Mouse (Mus musculus): Measurements from ENCODE around the gene Phospho1.

Phospho1 gene

GRCm38 (mm10) chr11:95828181-95828964, 4.1 kb downstream of the Phospho1 start:
- TF ChIP-seq POU5F1 (IDR thresholded peaks at IDR 0.05; ENCODE audit: borderline replicate concordance, low read length) (no peak), CTCF (conservative IDR thresholded peaks at IDR 0.05; ENCODE audit: low read length) (no peak), NANOG (IDR thresholded peaks at IDR 0.05; ENCODE audit: borderline replicate concordance, low read length) (no peak)
- H3K4me1 ChIP-seq (replicated peaks; ENCODE audit: low read depth, low read length), result peaks cover 73% of the 10 kb centered on the region
- no peaks in the 10 kb centered on the region for H3K9me3 ChIP-seq (ENCODE audit: low read length)

GRCm38 (mm10) chr11:95829526-95830050, 5.3 kb downstream of the Phospho1 start:
- peaks cover 79% of the 10 kb centered on the region for H3K4me1 ChIP-seq (replicated peaks; ENCODE audit: low read depth, low read length)
- no peak for TF ChIP-seq POU5F1 (IDR thresholded peaks at IDR 0.05; ENCODE audit: borderline replicate concordance, low read length)
- TF ChIP-seq CTCF (conservative IDR thresholded peaks at IDR 0.05; ENCODE audit: low read length), result no peak
- no peak for TF ChIP-seq NANOG (IDR thresholded peaks at IDR 0.05; ENCODE audit: borderline replicate concordance, low read length)
- H3K27me3 ChIP-seq (ENCODE audit: insufficient read depth, low read length), result peaks cover 84% of the 10 kb centered on the region
- peaks cover 15% of the 10 kb centered on the region; the same call in 1 of the 2 replicates for H3K36me3 ChIP-seq (ENCODE audit: insufficient read depth, low read length)
- H3K4me3 ChIP-seq (replicated peaks; ENCODE audit: low read length), result peak overlapping the region; percentile 71; the same call in 1 of the 2 replicates
- H3K9me3 ChIP-seq (ENCODE audit: low read length), result no peaks in the 10 kb centered on the region

More at GRCm38 (mm10) chr11:95828181-95828964, 4.1 kb downstream of the Phospho1 start:
- Histone ChIP-seq H3K36me3 (ENCODE audit: insufficient read depth, low read length) (peaks cover 15% of the 10 kb centered on the region; the same call in 1 of the 2 replicates), H3K4me3 (replicated peaks; ENCODE audit: low read length) (no peak overlapping the region), H3K27me3 (ENCODE audit: insufficient read depth, low read length) (peaks cover 81% of the 10 kb centered on the region)

- H3K9me3 ChIP-seq (ENCODE audit: low read length), result no peaks in the 10 kb centered on the region
- peaks cover 81% of the 10 kb centered on the region for H3K4me1 ChIP-seq (replicated peaks; ENCODE audit: low read depth, low read length)
- TF ChIP-seq CTCF (conservative IDR thresholded peaks at IDR 0.05; ENCODE audit: low read length) (no peak), NANOG (IDR thresholded peaks at IDR 0.05; ENCODE audit: borderline replicate concordance, low read length) (no peak), POU5F1 (IDR thresholded peaks at IDR 0.05; ENCODE audit: borderline replicate concordance, low read length) (no peak)
- peak overlapping the region; percentile 71 for H3K4me3 ChIP-seq (replicated peaks; ENCODE audit: low read length)
- H3K36me3 ChIP-seq (ENCODE audit: insufficient read depth, low read length), result peaks cover 15% of the 10 kb centered on the region; the same call in 1 of the 2 replicates
- H3K27me3 ChIP-seq (ENCODE audit: insufficient read depth, low read length), result peaks cover 84% of the 10 kb centered on the region
Observed at GRCm38 (mm10) chr11:95830411-95831275, 6.3 kb downstream of the Phospho1 start.

GRCm38 (mm10) chr11:95831276-95831619, 6.9 kb downstream of the Phospho1 start:
- peaks cover 87% of the 10 kb centered on the region for H3K4me1 ChIP-seq (replicated peaks; ENCODE audit: low read depth, low read length)

GRCm38 (mm10) chr11:95831641-95832040, 7.3 kb downstream of the Phospho1 start:
- peak overlapping the region; percentile 71 for H3K4me3 ChIP-seq (replicated peaks; ENCODE audit: low read length)
- H3K36me3 ChIP-seq (ENCODE audit: insufficient read depth, low read length), result peaks cover 15% of the 10 kb centered on the region; the same call in 1 of the 2 replicates
- H3K4me1 ChIP-seq (replicated peaks; ENCODE audit: low read depth, low read length), result peaks cover 85% of the 10 kb centered on the region
- TF ChIP-seq POU5F1 (IDR thresholded peaks at IDR 0.05; ENCODE audit: borderline replicate concordance, low read length), result no peak
- no peak for TF ChIP-seq NANOG (IDR thresholded peaks at IDR 0.05; ENCODE audit: borderline replicate concordance, low read length)
- no peak for TF ChIP-seq CTCF (conservative IDR thresholded peaks at IDR 0.05; ENCODE audit: low read length)
- H3K27me3 ChIP-seq (ENCODE audit: insufficient read depth, low read length), result peaks cover 85% of the 10 kb centered on the region
- H3K9me3 ChIP-seq (ENCODE audit: low read length), result no peaks in the 10 kb centered on the region

More at GRCm38 (mm10) chr11:95831276-95831619, 6.9 kb downstream of the Phospho1 start:
- Histone ChIP-seq H3K27me3 (ENCODE audit: insufficient read depth, low read length) (peaks cover 85% of the 10 kb centered on the region), H3K9me3 (ENCODE audit: low read length) (no peaks in the 10 kb centered on the region), H3K4me3 (replicated peaks; ENCODE audit: low read length) (peak overlapping the region; percentile 71), H3K36me3 (ENCODE audit: insufficient read depth, low read length) (peaks cover 15% of the 10 kb centered on the region; the same call in 1 of the 2 replicates)
- TF ChIP-seq CTCF (conservative IDR thresholded peaks at IDR 0.05; ENCODE audit: low read length) (no peak), POU5F1 (IDR thresholded peaks at IDR 0.05; ENCODE audit: borderline replicate concordance, low read length) (no peak), NANOG (IDR thresholded peaks at IDR 0.05; ENCODE audit: borderline replicate concordance, low read length) (no peak)

GRCm38 (mm10) chr11:95832129-95833005, 8.1 kb downstream of the Phospho1 start:
- Histone ChIP-seq H3K36me3 (ENCODE audit: insufficient read depth, low read length) (peaks cover 15% of the 10 kb centered on the region; the same call in 1 of the 2 replicates), H3K4me3 (replicated peaks; ENCODE audit: low read length) (no peak overlapping the region), H3K9me3 (ENCODE audit: low read length) (no peaks in the 10 kb centered on the region), H3K4me1 (replicated peaks; ENCODE audit: low read depth, low read length) (peaks cover 78% of the 10 kb centered on the region), H3K27me3 (ENCODE audit: insufficient read depth, low read length) (peaks cover 91% of the 10 kb centered on the region)
- TF ChIP-seq NANOG (IDR thresholded peaks at IDR 0.05; ENCODE audit: borderline replicate concordance, low read length) (no peak), POU5F1 (IDR thresholded peaks at IDR 0.05; ENCODE audit: borderline replicate concordance, low read length) (no peak), CTCF (conservative IDR thresholded peaks at IDR 0.05; ENCODE audit: low read length) (no peak)

GRCm38 (mm10) chr11:95833006-95833570, 8.8 kb downstream of the Phospho1 start:
- TF ChIP-seq NANOG (IDR thresholded peaks at IDR 0.05; ENCODE audit: borderline replicate concordance, low read length), result no peak
- no peak for TF ChIP-seq CTCF (conservative IDR thresholded peaks at IDR 0.05; ENCODE audit: low read length)
- TF ChIP-seq POU5F1 (IDR thresholded peaks at IDR 0.05; ENCODE audit: borderline replicate concordance, low read length), result no peak
- H3K27me3 ChIP-seq (ENCODE audit: insufficient read depth, low read length), result peaks cover 96% of the 10 kb centered on the region
- H3K4me1 ChIP-seq (replicated peaks; ENCODE audit: low read depth, low read length), result peaks cover 71% of the 10 kb centered on the region
- peaks cover 15% of the 10 kb centered on the region; the same call in 1 of the 2 replicates for H3K36me3 ChIP-seq (ENCODE audit: insufficient read depth, low read length)
- H3K4me3 ChIP-seq (replicated peaks; ENCODE audit: low read length), result peak overlapping the region; percentile 18; the same call in 1 of the 2 replicates
- no peaks in the 10 kb centered on the region for H3K9me3 ChIP-seq (ENCODE audit: low read length)

All from E14TG2a.4 (cell line).